Mouse (Mus musculus): ENCODE data around the gene Otulinl.

The Otulinl gene

DNA sequence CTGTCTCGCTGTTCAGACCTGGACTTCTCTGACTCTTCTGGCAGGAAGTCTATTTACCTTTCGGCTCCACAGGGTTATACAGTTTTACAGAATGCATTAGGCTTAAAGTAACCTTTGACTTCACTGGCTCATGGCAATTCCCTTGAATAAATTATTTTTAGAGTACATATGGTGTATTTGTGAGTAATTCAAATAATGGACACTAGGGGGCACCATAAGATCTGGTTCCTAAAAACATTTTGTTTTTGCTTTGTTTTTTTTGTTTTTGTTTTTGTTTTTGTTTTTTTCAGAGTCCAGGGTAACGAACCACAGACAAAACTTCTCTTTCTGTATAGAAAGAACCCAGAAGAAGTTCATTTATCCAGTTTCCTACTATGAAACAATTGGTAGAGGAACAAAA lies 33.7 kb downstream of the Otulinl start:
- DNase-seq = no peak

DNA sequence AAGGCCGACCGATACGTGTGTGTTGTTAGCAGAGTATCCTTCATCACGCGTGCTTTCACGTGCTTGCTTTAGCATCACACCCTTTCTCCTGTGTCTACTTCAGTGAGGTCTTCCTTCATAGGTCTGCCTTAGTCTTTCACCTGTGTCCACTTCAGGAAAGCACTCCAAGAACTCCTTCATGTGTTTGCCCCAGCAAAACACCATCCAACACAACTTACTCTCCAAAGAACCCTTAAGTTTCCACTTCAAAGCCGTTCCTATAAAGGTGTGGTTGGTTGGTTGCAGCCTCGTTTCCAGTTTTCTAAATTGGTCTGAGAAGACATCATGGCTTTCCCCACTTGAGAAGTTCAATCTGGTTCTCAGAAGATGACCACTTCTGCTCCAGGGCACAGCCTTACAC lies 34.7 kb downstream of the Otulinl start:
- DNase-seq = no peak

DNA sequence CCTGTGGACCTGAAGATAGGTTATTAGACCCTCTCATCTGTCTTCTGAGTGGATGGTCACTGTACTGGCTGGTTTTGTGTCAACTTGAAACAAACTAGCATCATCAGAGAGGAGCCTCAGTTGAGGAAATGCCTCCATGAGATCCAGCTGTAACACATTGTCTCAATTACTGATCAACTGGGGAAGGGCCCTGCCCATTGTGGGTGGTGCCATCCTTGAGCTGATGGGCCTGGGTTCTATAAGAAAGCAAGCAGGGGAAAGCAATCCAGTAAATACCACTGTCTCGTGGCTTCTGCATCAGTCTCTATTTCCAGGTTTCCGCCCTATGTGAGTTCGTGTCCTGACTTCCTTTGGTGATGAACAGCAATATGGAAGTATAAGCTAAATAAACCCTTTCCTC lies 36.1 kb downstream of the Otulinl start:
- DNase-seq = no peak

DNA sequence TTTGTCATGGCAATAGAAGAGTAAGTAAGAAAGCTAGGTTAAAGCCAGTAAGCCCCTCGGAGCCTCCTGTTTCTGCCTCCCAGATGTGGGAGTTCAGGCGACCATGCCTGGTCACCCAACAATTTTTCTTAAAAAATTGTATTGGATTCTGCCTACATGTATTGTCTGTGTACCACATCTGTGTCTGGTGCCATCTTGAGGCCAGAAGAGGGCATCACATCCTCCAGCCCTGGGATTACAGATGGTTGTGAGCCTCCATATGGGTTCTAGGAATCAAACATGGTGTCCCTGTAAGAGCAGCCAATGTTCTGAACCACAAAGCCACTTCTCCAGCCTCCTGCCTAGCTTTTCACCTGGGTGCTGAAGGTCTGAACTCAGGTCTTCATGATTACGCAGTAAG lies 38.5 kb downstream of the Otulinl start:
- peak; percentile 58 for DNase-seq

DNA sequence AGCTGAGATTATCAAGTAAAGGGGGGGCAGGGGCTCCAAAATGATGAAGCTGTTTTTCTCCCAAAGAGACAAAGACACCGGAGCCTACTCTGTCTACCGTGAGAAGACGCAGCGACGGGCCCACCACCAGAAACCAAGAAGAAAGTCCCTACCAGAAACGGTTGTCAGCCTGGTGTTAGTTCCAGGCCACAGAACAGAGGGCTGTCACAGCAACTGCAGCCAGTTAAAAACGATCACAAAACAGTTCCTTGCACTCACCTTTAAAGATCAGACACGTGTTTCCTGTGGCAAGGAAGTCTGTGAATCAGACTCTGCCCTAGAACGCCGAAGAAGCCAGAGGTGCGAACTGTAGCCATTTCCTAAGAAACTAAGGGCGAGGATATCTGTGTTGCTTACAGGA lies 40.2 kb downstream of the Otulinl start:
- DNase-seq = peak; percentile 38

DNA sequence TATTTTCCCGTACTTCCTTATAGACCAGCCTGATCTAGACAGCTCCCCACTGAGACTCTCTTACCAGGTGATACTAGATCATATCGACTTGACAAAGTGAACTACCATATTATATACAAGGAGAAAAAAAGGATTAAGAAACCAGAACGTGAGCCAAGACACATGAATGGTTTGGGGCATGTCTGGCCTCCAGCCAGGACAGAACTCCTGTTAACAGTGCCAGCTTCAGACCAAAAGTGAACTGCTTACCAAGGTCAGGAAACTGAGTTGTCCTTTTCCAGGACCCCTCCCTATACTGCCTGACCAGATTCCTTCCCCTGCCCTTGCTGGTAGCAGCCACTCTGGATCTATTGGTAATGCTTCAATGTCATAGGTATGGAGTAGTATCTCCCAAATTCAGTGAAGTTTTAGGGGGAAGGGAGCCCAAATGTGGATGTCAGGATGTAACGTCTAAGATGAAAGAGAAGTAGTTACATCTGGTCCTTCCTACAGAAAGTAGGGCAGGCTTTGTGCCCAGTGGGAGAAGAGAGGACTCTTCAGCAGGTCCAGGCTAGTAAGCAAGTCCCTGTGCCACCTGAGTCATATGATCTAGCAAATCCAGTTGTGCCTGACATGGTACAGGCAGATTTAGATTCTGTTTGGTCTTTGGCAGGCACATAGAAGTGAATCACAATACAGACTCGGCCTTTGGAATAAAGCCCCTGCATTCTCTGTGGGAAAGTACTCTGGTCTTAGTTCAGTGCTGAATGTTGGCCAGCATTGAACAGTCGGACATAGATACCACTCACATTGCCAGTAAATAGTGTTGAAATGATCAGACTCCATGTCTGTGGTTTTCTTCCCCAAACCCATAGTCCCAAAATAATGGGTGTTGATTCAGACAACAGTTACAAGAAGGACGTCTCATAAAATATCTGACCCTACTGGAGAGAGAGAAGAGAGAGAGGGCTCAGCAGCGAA lies 47.2 kb downstream of the Otulinl start:
- no peak for DNase-seq

DNA sequence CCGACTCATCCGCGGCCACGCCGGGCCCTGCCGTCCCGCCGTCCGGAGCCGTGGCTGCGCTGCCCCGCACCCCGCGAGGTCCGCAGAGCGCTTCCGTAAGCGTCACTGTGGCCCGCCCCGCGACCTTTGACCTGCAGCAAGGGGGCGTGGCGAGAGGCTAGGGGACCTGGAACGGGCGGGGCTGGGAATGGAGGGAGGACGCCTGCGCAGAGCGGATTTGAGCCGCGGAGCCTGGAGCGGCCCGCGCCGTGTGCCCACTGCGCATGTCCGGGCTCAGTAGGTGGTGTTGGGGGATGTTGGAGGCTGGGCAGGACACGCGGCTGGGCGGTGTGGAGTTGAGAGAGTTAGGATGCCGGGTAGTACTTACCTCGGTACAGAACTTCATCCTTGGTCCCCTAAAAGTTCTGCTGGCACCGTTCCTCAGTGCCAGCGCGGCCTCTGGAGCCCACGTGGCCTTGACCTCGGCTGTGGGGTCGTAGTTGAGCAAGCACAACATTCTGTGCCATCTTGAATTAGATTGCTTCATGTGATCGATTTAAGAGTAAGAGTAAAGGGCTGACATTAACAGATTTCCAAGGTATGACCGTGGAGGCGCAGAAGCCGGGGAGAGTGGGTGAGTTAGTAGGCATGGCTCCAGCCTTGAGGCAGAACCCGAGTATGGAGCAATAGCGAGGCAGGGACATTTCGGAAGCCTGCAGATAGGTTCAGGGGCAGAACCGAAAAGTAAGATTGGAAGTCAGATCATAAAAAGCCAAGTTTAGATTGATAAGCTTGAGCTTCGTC lies 50.6 kb downstream of the Otulinl start, which contains the start of gene Otulin:
Gene Otulin (minus strand): TSS at position 93 of the 783 bp plus-strand sequence.
- peak; percentile 100 for DNase-seq

DNA sequence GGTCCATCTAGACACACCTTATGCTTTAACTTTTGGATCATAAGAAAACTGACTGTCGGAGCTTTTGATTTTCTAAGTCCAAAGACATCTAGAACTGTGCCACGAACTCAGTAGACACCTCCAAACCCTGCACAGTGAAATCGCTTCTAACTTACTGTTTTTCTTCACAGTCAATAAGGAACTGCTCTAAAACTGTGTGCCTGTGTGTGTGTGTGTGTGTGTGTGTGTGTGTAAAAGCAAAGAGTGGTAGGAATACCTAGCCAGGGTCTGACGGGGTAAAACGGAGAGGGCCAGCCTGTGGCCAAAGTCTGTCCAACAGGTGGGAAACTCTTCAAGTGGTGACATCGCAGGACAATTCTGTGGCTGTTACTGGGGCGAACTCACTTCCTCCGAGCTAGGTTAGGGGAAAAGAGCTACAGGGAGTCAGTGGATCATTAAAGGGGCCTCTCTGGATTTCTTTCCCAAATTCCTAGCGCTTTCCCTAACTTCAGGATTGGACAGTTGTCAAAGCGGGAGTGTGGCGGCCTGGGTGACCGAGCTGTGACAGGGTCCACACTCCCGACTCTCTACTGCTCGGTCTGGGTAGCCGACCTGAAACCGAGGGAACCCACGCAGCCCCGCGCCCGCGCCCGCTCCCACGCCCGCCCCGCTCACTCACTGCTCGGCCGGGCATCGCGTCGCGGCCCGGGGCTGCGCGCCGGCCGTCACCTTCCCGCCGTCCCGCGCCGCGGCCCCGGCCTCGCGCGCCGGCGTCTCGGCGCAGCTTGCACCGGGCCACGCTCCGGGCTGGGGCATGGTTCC lies 51.4 kb downstream of the Otulinl start:
- peak; percentile 30 for DNase-seq

DNA sequence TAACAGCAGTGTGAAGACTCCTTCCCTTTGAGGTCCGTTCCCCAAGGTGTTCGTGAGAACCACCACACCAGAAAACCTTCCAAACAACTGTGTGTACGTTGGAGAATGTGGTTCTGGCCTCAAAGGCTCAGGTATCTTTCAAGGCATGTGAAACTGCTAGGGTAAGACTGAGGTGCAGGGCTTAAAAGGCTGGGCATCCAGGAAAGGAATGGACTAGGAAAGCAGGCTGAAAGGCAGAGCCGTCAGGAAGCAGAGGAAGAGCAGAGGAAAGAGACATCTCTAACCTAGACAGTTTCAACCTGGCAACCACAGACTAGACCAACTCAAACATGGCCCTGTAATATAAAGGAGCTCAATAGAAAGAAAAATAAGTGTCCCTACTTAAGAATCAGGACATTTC lies 52.3 kb downstream of the Otulinl start:
- DNase-seq = no peak

DNA sequence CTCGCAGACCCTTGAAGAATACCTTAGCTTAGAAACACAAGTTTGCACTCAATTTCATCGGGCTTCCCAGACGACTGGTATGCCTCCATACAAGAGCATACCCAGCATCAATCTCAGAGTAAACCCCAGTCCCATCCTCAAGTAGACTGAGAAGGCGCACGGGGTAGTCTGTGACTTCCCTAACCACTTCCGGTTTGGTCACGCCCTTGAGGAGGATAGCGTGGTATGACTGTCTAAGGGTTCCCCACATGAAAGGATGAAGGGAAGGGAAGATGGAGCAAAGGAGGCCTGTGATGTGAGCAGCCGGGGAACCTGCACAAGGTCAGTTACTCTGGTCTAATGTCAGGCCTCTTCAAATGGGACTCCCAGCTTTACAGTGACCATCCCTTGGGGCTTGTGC lies 53.6 kb downstream of the Otulinl start:
- DNase-seq = peak; percentile 43

DNA sequence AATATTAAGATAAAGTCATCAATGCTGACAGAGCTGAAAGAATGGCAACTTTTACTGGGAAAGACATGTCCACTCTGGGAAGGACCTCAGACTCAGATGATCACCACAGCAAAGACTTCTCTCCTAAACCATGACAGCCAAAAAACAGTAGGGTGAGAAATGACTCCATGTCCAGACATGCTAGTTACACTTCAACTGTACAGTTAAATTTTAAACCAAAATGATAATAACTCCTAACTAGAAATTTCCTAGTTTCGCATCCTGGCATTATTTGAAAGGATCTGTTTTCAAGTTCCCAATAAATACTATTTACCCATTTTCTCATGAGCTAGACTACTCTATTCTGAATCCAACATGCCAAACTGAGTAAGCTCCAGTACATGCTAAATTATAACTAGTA lies 55.1 kb downstream of the Otulinl start:
- no peak for DNase-seq

DNA sequence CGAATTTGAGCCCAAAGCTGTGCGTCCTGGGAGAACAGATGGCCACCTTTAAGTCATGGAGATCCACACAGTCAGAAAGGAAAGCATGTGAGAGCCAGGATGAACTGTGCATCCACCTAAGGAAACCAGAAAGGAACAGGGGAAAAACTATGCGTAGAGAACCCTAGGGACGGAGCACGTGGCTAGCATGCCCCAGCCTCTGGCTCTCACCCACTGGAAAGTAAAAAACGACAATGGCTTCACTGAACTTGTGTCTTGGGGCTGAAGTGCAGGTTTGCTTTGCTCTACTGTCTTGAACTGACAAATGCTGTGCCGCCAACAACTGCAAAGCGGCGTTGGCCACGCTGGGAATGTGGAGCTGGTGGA lies 55.5 kb downstream of the Otulinl start:
- no peak for DNase-seq

DNA sequence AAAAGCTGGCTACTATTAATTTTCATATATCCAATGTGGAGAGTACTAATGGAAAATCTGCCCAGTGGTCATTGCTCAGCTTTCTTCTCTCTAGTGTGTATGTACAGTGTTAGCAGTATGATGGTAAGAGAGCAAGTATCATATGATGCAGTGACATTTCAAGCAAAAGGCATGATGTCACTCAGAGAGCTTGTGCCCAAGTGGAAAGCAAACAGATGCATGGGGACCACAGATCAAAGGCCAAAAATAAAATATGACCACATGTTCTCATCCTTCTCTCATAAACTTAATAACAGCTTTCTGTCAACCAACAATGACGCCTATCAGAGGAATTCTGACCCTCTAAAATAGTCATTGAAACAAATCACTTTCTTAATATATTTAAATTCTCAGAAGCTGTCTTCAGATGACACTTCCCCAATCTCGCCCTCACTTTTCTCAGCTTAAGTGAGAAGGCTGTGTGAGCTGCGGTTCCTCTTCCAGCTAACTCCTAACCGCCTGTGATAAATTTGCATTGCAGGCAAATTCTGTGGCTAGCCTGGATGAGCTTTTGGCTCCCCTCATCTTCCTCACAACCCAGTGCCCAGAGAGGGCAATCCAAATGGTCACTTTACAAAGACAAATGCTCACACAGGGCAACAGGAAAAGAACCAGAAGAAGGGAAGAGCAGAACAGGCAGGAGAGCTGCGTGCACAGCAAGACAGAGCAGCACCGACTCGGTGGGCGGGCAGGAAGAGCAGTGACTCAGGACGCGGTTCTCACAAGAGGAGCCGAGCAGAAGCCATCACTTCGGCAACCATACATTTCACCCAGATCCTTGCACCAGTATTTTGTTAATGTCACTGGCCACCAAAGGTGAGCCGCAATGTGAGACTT lies 56.1 kb downstream of the Otulinl start:
- peak; percentile 51 for DNase-seq

DNA sequence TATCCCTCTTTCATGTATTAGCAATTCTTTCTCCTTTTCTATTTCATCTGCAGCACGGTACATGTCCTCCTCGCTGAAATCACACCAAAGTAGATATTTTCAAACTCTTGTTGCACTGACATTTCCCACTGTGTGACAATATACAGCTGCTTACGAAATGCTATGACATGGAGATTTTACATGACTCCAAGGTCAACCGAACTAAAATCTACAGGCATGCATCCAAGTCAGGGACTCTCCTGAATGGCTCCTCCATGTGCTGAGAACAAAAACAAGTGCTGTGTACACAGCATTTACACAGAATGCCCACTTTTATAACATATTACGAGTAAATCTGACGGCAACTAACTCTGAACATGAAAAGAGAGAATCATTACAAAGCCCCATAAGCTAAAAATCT lies 58.1 kb downstream of the Otulinl start:
- no peak for DNase-seq

DNA sequence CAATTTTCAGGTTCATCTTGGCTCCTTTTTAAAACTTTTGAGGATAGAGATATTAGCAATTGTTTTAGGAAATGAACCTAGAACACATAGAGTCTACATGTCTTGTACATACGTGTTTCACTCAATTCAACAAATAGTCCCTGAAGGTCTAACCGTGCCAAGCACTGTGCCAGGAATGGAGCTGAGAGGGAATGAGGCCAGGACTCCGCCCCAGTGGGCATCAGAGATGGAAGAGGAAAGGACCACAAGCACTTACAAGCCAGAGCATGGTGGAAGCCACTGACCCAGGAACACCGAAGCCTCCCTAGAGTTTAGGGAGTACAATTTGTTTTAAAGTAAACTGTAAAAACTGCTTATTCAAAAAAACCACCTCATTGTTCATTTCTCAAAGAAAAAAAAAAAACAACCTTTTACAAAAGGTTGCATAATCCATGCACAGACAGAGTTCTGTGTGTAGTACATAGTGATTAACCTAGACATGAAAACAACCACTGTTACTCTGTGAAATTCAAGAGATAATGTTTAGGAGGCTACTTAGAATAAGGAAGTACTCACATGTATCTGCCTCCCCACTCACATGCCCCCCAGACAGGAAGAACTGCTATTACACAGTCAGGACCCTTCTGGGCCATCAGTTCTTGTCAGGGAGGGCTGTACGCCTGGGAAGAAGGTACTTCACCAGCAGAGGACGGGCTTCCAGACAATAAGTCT lies 60.7 kb downstream of the Otulinl start:
- DNase-seq = no peak

DNA sequence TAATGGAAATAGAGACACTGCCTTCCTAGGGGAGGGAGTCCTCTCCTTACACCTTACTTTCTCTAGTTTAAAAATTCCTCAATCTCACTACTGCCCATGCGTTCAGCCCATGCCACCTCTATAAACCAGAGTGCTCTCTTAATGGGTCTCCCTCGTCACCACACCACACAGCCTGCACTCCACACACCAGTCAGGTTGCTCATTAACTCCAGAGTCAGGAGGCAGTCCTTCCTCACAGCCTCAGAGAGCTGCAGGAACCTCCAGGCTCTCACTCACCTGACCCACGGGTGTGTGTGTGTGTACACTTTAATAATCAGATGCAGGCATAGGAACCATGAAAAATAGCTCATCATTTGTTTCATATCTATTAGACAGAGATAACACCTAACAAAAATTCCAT lies 61.7 kb downstream of the Otulinl start:
- no peak for DNase-seq

DNA sequence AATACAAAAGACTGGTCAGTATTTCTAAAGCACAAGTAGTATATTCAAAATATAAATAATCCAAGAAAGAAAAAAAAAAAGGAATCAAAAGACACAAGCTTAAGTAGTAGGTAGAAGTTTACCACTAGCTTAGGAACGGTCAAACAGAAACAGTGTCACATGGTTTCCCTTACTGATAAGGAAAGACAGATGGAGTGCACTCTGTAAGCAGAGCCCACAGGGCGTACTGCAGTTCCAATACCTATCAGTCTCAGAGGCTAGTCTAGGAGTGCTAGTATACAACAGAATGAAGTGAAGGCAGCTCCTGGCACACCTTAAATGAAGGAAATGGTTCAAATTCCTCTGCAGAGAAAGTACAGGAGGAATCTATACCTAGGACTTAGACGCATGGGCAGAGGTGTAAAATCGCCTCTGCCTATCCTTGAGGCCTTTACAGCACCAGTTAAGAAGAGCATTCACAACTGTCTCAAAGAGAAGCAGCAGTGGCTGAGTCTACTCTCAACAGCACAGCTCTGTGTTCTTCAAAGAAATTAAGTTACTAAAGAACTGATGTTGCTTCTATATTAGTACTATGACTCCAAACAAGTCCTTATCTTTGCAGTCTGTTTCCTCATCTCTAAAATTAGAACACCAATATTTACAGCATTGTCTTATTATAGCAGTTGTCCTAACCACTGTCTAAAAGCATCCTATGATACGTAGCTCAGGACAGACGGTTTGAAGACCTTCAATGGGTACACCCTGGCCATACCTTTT lies 62.4 kb downstream of the Otulinl start:
- no peak for DNase-seq

DNA sequence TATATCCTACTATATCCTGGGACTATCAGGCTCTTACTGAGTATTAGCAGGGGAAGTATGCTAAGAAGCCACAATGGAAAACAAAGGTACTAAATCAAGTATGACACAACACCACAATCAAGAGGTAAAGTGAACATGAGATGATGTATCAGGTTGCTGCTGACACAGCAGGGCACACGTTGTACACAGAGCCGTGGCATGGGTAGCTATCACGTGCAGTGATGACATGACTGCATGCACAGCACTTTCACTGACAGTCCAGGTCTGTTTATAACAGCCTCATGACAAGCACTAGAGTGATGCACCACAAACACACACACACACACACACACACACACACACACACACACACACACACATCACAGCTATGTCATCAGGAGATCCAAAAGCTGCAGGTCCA lies 64.2 kb downstream of the Otulinl start:
- no peak for DNase-seq

DNA sequence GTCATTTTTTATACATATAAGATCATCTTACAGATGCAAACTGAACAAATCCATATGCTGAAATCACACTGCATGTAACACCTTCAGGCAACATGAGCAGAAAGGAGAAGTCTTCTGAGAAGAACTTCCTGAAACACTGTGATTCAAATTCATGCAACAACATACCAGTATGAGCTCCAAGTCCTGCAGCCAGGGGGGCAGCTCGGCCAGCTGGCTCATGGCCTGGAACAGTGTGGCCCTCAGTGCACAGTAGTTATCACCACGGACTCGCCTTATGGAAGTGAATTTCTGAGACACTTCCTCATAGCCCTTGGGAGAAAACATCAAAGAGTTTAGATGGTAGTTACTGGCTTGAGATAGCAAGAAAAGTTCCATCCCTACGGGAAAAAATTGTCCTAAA lies 65.2 kb downstream of the Otulinl start:
- no peak for DNase-seq

DNA sequence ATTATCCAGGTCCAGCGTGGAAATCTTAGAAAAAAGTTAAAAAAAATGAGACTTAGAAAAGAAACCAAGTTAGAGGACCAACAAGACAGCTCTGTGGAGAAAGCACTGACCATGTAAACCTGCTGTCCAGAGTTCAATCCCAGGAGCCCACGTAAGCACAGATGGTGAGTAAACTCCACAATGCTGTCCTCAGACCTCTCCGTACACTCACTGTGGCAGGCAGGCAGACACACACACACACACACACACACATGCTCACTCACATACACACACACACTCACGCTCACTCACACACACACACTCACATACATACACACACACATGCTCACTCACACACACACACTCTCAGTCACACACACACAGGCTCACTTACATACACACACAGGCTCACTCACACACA lies 68.1 kb downstream of the Otulinl start:
- no peak for DNase-seq

Data from thymus, postnatal 4 days (tissue).